11 mouse cellular contexts compared by ENCODE assay signal in the genomic region with DNA sequence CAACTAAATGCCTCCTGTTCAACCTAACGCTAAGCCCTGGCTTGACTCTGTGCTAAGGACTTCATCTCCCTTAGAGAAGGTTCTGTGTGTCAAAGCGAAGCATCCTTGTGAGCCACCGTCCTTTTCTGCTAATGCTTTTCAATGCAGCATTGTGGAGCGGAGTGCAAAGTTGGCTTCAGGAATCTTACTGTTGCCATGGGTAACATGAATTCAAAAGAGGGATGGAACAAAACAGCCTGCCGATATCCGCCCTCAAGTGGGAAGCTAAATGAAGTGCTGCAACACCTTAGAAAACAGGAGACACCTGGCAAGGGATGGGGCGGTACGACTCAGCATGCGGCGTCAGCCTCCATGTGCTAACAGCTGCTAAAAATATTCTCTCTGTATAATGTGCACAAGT. TPM values are rescaled to one million over a fixed set of nuclear protein-coding genes. Genes with fewer than 3 reads are reported as not detected.
DNase-seq lines count a peak whose midpoint lies in the region; ATAC-seq and TF ChIP-seq lines count a peak whose summit lies in the region.
"Had no signal": no experiment of that assay in that cellular context is flagged by ENCODE, and none has a peak within 500 bp of the region (broad histone marks: within the 10 kb centered on the region; RNA-seq: fewer than 3 reads in every experiment).

No protein-coding gene starts in this region.

- no peaks in the 10 kb centered on the region for H3K36me3 ChIP-seq in embryonic facial prominence, embryonic 11.5 days (replicated peaks; ENCODE audit: control insufficient read depth, insufficient read depth, low read depth, low read length)
- H3K36me3 ChIP-seq in embryonic facial prominence, embryonic 10.5 days (replicated peaks): no peaks in the 10 kb centered on the region
- no peaks in the 10 kb centered on the region for H3K36me3 ChIP-seq in macrophage (ENCODE audit: inconsistent target)
- H3K36me3 ChIP-seq: embryonic facial prominence, embryonic 15.5 days; lung, embryonic 15.5 days had no signal

- no peaks in the 10 kb centered on the region for H3K79me2 ChIP-seq in macrophage (ENCODE audit: inconsistent target)

- TF ChIP-seq CTCF in cerebellum, adult 2 months (IDR thresholded peaks at IDR 0.05; ENCODE audit: borderline replicate concordance, insufficient read depth, low read depth, low read length): no peak

- no peak overlapping the region for H3K4me3 ChIP-seq in embryonic facial prominence, embryonic 11.5 days (ENCODE audit: low read depth, low read length)
- no peak overlapping the region for H3K4me3 ChIP-seq in embryonic facial prominence, embryonic 10.5 days
- no peak overlapping the region for H3K4me3 ChIP-seq in macrophage (ENCODE audit: inconsistent target)
- no peak overlapping the region for H3K4me3 ChIP-seq in cerebellum, adult 2 months (replicated peaks; ENCODE audit: insufficient read depth, low read depth, low read length)
- H3K4me3 ChIP-seq: embryonic facial prominence, embryonic 15.5 days; lung, embryonic 15.5 days had no signal

- no peaks in the 10 kb centered on the region for H3K9me3 ChIP-seq in embryonic facial prominence, embryonic 11.5 days (replicated peaks; ENCODE audit: control insufficient read depth, low read length)
- no peaks in the 10 kb centered on the region for H3K9me3 ChIP-seq in embryonic facial prominence, embryonic 10.5 days
- H3K9me3 ChIP-seq: embryonic facial prominence, embryonic 15.5 days; lung, embryonic 15.5 days had no signal

- DNase-seq in embryonic facial prominence, embryonic 11.5 days (ENCODE audit: low spot score): peak; percentile 17
- DNase-seq in embryonic facial prominence, embryonic 10.5 days (ENCODE audit: low spot score): no peak
- DNase-seq in 416B (ENCODE audit: low read depth): peak; percentile 45
- peak; percentile 69 to 74 for DNase-seq in frontal cortex, adult 2 months (ENCODE audit: extremely low spot score in 1 of 2, low spot score in 1 of 2)
- DNase-seq in ovary, postnatal 36 days (ENCODE audit: low spot score): no peak
- no peak for DNase-seq in gastrocnemius, postnatal 4 days (ENCODE audit: low spot score in 2 of 2)
- DNase-seq in cerebellum, adult 2 months: no peak

- ATAC-seq in embryonic facial prominence, embryonic 11.5 days (replicated peaks; ENCODE audit: insufficient number of reproducible peaks, low FRiP score, low TSS enrichment, low read depth): no peak
- ATAC-seq: intestine, postnatal 0 days had no signal

- H3K4me1 ChIP-seq in embryonic facial prominence, embryonic 11.5 days (ENCODE audit: control insufficient read depth, insufficient read depth, low read length): no peaks in the 10 kb centered on the region
- no peaks in the 10 kb centered on the region for H3K4me1 ChIP-seq in embryonic facial prominence, embryonic 10.5 days
- peaks cover 2% of the 10 kb centered on the region; the same call in 1 of the 2 replicates for H3K4me1 ChIP-seq in cerebellum, adult 2 months (ENCODE audit: control insufficient read depth, insufficient read depth, low read length)

- 59% methylated on average over 10 of the region's 10 CpGs for WGBS in embryonic facial prominence, embryonic 11.5 days
- 64% methylated on average over 10 of the region's 10 CpGs for WGBS in embryonic facial prominence, embryonic 10.5 days
- 61% methylated on average over 10 of the region's 10 CpGs for WGBS in macrophage (ENCODE audit: missing documents)
- 15% methylated on average over 10 of the region's 10 CpGs for WGBS in cerebellum, adult 2 months

- H3K27ac ChIP-seq in embryonic facial prominence, embryonic 11.5 days (replicated peaks; ENCODE audit: low read depth, low read length): no peak overlapping the region
- H3K27ac ChIP-seq in embryonic facial prominence, embryonic 10.5 days (replicated peaks): no peak overlapping the region
- peak overlapping the region; percentile 36; the same call in 1 of the 2 replicates for H3K27ac ChIP-seq in macrophage
- H3K27ac ChIP-seq in cerebellum, adult 2 months (ENCODE audit: insufficient read depth, low read length): no peak overlapping the region
- H3K27ac ChIP-seq: embryonic facial prominence, embryonic 15.5 days; lung, embryonic 15.5 days had no signal

- no peak overlapping the region for H3K4me2 ChIP-seq in embryonic facial prominence, embryonic 11.5 days (ENCODE audit: low read depth, low read length)
- H3K4me2 ChIP-seq: embryonic facial prominence, embryonic 15.5 days; lung, embryonic 15.5 days had no signal

- TF ChIP-seq POLR2A in cerebellum, adult 2 months (IDR thresholded peaks at IDR 0.05; ENCODE audit: borderline replicate concordance, insufficient read depth, low read length): no peak

- H3K27me3 ChIP-seq in embryonic facial prominence, embryonic 11.5 days (ENCODE audit: control insufficient read depth, insufficient read depth, low read length): no peaks in the 10 kb centered on the region
- H3K27me3 ChIP-seq in embryonic facial prominence, embryonic 10.5 days (replicated peaks; ENCODE audit: low read depth, poor library complexity, severe bottlenecking): no peaks in the 10 kb centered on the region
- no peaks in the 10 kb centered on the region for H3K27me3 ChIP-seq in cerebellum, adult 2 months (ENCODE audit: control insufficient read depth, insufficient read depth, low read length)
- H3K27me3 ChIP-seq: embryonic facial prominence, embryonic 15.5 days; lung, embryonic 15.5 days had no signal

- no peak overlapping the region for H3K9ac ChIP-seq in embryonic facial prominence, embryonic 11.5 days (replicated peaks; ENCODE audit: low read length)
- H3K9ac ChIP-seq: embryonic facial prominence, embryonic 15.5 days; lung, embryonic 15.5 days had no signal

RNA-seq across cellular contexts. Expression of a gene that starts 32.9 kb away (rescaled TPM):
- polyA plus RNA-seq in embryonic facial prominence, embryonic 11.5 days (2014; fragmentation: Nextera tagmentation; extraction: Ambion mirVana): 31.2 and 33.8 TPM in 2 replicates
- 25.3 and 25.9 TPM in 2 replicates for polyA plus RNA-seq in embryonic facial prominence, embryonic 10.5 days (2016; fragmentation: Nextera tagmentation; extraction: Ambion mirVana)
- 43.7 and 49.1 TPM in 2 replicates for polyA plus RNA-seq in frontal cortex, adult 2 months (2012; rRNA removed)
- 10 to 100 TPM in 16 of 26 experiments, 1 to 10 TPM in 10; 2.4 to 91.2 (median 10.7) TPM for total RNA-seq in macrophage (2018; cell fraction: chromatin; rRNA removed)
- total RNA-seq in macrophage (2018; cell fraction: cytosol; rRNA removed): 1 to 10 TPM; 3.0 to 7.4 (median 4.4) TPM
- 10 to 100 TPM in 10 of 26 experiments, 1 to 10 TPM in 16; 4.9 to 44.7 (median 8.8) TPM for total RNA-seq in macrophage (2018; cell fraction: nucleus; rRNA removed)
- 2.5 to 6.1 TPM (median 3.5 TPM) in 3 replicates for polyA plus RNA-seq in macrophage (2018)
- 10 to 100 TPM; 14.5 to 15.5 TPM for total RNA-seq in gastrocnemius, postnatal 4 days (2021)
- polyA plus RNA-seq in cerebellum, adult 2 months (2012; rRNA removed): 73.6 and 88.5 TPM in 2 replicates

RNA-seq across cellular contexts. Expression of a gene that starts 44.1 kb away (rescaled TPM):
- polyA plus RNA-seq in embryonic facial prominence, embryonic 11.5 days (2014; fragmentation: Nextera tagmentation; extraction: Ambion mirVana): 1,220 and 1,273 TPM in 2 replicates
- polyA plus RNA-seq in embryonic facial prominence, embryonic 10.5 days (2016; fragmentation: Nextera tagmentation; extraction: Ambion mirVana): 1,351 and 1,353 TPM in 2 replicates
- polyA plus RNA-seq in frontal cortex, adult 2 months (2012; rRNA removed): 794 and 821 TPM in 2 replicates
- 10 to 100 TPM in 23 of 26 experiments, 1 to 10 TPM in 3; 9.0 to 60.1 (median 21.2) TPM for total RNA-seq in macrophage (2018; cell fraction: chromatin; rRNA removed)
- total RNA-seq in macrophage (2018; cell fraction: cytosol; rRNA removed): 100 to 1,000 TPM; 198 to 409 (median 269) TPM
- total RNA-seq in macrophage (2018; cell fraction: nucleus; rRNA removed): 10 to 100 TPM; 25.2 to 96.1 (median 48.3) TPM
- 366 to 429 TPM (median 381 TPM) in 3 replicates for polyA plus RNA-seq in macrophage (2018)
- total RNA-seq in gastrocnemius, postnatal 4 days (2021): 100 to 1,000 TPM; 404 to 416 TPM
- polyA plus RNA-seq in cerebellum, adult 2 months (2012; rRNA removed): 701 and 752 TPM in 2 replicates

Comparison
In these comparisons a context has a peak if more than half of its experiments do, and no peak if none do; other contexts are left out.
1. DNase-seq: peak in embryonic facial prominence, embryonic 11.5 days (single experiment), 416B (single experiment) and frontal cortex, adult 2 months (2 of 2); none in embryonic facial prominence, embryonic 10.5 days (single experiment), ovary, postnatal 36 days (single experiment), gastrocnemius, postnatal 4 days (0 of 2) and cerebellum, adult 2 months (0 of 2).